Mouse (Mus musculus) olfactory bulb, adult 2 months (tissue): ENCODE data around the gene Lmx1b. TPM values are rescaled to one million over a fixed set of nuclear protein-coding genes. Genes with fewer than 3 reads are reported as not detected.
A peak's percentile ranks its signal among the peaks of the same experiment; 100 is the strongest.

Source experiments
- H3K27ac ChIP-seq: fragments of 200-500 bp; 2 replicates; pipeline ENCODE4 v1.5.1; 2012; ENCODE audit warnings: low read depth, low read length; ENCODE audit not compliant: insufficient read depth
- H3K4me1 ChIP-seq: fragments of 200-500 bp; 2 replicates; pipeline ENCODE4 v1.6.1; 2012; ENCODE audit warnings: low read length; ENCODE audit not compliant: control insufficient read depth, insufficient read depth
- H3K4me3 ChIP-seq: fragments of 200-500 bp; 2 replicates; pipeline ENCODE4 v1.5.1; 2012; ENCODE audit warnings: mild to moderate bottlenecking, low read depth, low read length, moderate library complexity; ENCODE audit not compliant: insufficient read depth
- CTCF ChIP-seq: fragments of 200-500 bp; IDR thresholded peaks from 2 replicates; pipeline ENCODE4 v1.5.1; 2012; ENCODE audit warnings: low read depth, mild to moderate bottlenecking, low read length, moderate library complexity; ENCODE audit not compliant: insufficient read depth
- POLR2A ChIP-seq: fragments of 200-500 bp; IDR thresholded peaks from 2 replicates; pipeline ENCODE4 v1.6.1; 2012; ENCODE audit warnings: mild to moderate bottlenecking, low read depth, low read length, moderate library complexity; ENCODE audit not compliant: insufficient read depth
- WGBS: fragments of 180-500 bp; shearing (Covaris S2); methylation state at CpG from one replicate; pipeline ENCODE4 v1.1.7; 2018; 5-methylcytosine and 5-hydroxymethylcytosine counted together
- polyA plus RNA-seq: library from polyadenylated mRNA; stranded (reverse); fragments of >200 nt; gene quantifications from 2 replicates; pipeline ENCODE4 v1.2.4, GENCODE M21; 2012; ENCODE audit warnings: low replicate concordance; ENCODE audit not compliant: missing spikeins, insufficient read depth, insufficient read length

Lmx1b gene
- polyA plus RNA-seq, 1 experiment: not detected

DNA sequence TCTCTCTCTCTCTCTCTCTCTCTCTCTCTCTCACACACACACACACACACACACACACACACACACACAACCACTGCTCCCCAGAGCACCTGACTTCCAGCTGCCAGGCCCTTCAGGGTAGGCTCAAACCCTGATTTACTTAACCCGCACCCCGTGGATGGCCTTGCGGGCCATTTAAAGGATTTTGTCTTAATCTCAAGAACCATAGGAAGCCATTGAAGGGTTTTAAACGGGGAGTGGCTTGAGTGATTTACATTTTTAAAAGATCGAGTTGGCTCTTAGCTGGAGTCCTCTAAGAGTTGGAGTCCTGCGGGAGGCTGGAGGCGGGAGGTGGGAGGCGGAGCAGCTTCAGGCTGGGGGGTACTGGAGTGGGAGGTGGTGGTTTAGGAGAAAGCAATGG, 58.4 kb downstream of the Lmx1b start:
- no peak overlapping the region for H3K4me3 ChIP-seq
- 33% methylated on average over 8 of the region's 8 CpGs for WGBS
- peaks cover 23% of the 10 kb centered on the region for H3K4me1 ChIP-seq
- TF ChIP-seq CTCF (no peak), POLR2A (no peak)
- H3K27ac ChIP-seq: no peak overlapping the region

DNA sequence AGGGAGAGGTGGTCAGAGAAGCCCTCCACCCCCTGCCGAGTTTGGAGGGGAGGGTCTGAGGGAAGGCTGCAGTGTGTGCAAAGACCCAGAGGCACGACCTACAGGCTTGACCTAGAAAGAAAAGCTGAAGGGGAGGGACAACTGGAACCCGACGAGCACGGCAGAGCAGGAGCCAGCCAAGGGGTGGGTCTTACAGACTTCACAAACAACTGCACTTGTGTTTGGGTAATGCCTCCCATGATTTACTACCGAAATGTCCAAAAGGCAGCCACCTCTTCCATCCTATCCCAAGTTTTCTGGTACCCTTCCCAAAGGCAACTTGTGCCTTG, 58.9 kb downstream of the Lmx1b start:
- WGBS: 5% methylated on average over 6 of the region's 6 CpGs
- H3K4me3 ChIP-seq: no peak overlapping the region
- no peak overlapping the region for H3K27ac ChIP-seq
- peaks cover 23% of the 10 kb centered on the region for H3K4me1 ChIP-seq
- TF ChIP-seq CTCF: no peak
- no peak for TF ChIP-seq POLR2A

DNA sequence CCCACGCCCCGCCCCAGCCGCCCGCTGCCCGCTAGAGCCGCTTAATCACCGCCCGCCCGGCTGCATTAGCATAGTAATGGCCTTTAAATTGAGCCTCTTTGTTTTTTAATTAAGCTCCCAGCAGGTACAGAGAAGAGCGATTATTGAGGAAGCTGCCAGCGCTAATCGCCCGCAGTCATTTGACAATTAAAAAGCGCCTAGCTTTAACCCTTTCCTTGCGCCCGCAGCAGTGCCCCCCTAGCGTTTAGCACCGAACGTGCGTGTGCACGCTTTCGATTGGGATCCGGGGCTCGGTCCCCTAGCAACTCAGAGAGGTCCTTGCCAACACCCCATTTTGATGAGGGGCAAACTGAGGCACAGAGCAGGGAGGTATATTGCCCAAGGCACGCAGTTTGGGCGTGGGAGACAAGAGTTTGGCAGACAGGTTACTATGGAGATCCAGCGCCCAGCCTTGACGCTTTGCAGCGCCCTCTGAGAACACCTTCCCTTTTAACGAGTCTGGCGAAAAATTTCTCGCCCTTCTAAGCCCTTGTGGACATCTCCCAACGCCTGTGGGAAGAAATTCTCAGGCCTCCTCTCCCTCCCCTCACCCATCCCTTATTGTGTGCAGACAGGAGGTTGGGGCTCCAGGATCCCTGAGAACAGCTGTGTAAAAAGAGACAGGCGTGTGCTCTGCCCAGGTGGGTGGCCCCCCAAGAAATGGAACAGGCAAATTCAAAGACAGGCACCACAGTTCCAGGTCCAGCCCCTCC, 59.4 kb downstream of the Lmx1b start:
- TF ChIP-seq CTCF: no peak
- TF ChIP-seq POLR2A: no peak
- H3K4me3 ChIP-seq: peak overlapping the region; percentile 31
- 2% methylated on average over 34 of the region's 34 CpGs for WGBS
- no peak overlapping the region for H3K27ac ChIP-seq
- peaks cover 23% of the 10 kb centered on the region for H3K4me1 ChIP-seq

DNA sequence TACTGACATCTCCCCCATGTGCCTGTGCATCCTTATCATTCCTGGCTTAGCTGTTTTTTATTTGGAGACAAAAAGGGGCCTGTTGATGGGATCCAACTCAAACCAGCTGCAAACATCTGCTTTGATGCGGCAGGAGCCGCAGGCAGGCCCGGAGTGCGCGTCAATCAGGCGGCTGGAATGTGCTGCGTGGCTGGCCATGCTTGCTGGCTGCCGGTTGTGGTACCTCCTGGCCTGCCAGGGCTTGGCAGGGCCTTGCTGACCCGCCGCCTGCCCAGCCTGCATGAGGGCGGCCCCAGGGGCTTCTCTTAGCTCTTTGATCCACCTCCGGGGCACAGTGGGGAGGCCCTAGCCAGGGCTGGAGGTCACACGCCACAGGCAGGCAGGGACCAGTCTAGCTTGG, 64.9 kb downstream of the Lmx1b start:
- H3K4me3 ChIP-seq: no peak overlapping the region
- H3K27ac ChIP-seq: no peak overlapping the region
- H3K4me1 ChIP-seq: peaks cover 14% of the 10 kb centered on the region
- 73% methylated on average over 13 of the region's 13 CpGs for WGBS
- TF ChIP-seq POLR2A (no peak), CTCF (no peak)

DNA sequence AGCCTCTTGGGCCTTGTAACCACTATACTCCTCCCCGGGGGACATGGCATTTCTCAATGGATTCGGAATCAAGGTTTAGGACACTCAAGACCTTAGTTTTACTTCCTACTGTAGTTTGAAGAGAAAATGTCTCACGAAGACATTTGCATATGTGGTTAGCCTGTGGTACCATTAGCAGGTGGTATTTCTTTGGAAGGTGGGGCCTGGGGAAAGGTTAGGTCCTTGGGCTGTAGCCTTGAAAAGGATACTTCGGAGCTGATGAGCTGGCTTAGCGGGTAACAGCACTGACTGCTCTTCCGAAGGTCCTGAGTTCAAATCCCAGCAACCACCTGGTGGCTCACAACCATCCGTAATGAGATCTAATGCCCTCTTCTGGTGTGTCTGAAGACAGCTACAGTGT, 67.2 kb downstream of the Lmx1b start:
- 97% methylated on average over 7 of the region's 7 CpGs for WGBS
- TF ChIP-seq POLR2A (no peak), CTCF (no peak)
- Histone ChIP-seq H3K4me3 (no peak overlapping the region), H3K4me1 (peaks cover 12% of the 10 kb centered on the region), H3K27ac (no peak overlapping the region)

DNA sequence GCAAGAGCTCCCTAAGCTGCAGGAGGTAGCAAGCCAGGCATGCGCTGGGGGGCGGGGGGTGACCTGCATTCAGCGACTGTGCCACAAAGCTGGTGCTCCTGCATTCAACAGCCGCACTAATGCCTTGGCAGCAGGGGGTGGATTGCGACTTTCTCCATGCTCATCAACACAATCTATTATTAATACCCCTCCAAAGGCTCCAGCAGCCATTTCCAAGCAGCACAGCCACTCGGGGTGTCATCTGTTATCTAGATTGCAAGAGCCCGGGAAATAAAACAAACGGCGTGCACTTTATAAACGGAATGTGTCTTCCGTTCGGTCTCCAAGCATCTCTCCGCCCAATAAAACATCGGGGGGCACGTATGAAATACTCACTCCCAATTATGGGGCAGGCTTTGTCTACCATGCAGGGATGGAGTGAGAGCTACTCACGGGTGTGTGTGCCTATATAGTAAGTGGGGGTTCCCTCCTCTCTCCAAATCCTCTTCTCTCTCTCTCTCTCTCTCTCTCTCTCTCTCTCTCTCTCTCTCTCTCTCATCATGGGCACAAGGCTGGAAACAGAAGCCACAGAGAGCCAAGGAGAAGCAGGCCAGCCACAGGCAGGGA, 69.0 kb downstream of the Lmx1b start:
- no peak overlapping the region; the same call in 1 of the 2 replicates for H3K27ac ChIP-seq
- H3K4me1 ChIP-seq: peaks cover 12% of the 10 kb centered on the region
- TF ChIP-seq POLR2A (no peak), CTCF (no peak)
- H3K4me3 ChIP-seq: peak overlapping the region; percentile 2; the same call in 1 of the 2 replicates
- 18% methylated on average over 16 of the region's 16 CpGs for WGBS

DNA sequence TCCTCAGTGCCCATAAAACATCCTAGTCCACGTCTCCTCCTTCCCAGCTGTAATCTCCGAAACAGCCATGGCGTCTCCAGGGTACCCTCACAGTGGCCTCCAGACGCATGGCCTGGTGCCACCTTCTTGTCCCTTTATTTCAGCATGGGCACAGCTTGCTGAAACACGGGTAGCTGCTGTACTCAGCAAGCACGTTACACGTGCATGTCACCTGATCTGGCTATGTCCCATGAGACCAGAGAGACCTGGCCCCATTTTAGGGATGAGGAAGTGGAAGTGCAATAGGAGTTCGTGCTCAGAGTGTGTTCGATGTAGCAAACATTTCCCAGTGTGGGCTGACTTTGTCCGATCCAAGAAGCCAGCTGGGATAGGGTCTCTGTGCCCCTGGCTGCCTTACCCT, 70.6 kb downstream of the Lmx1b start:
- no peak overlapping the region for H3K27ac ChIP-seq
- H3K4me3 ChIP-seq: no peak overlapping the region
- peaks cover 15% of the 10 kb centered on the region for H3K4me1 ChIP-seq
- no peak for TF ChIP-seq CTCF
- 78% methylated on average over 10 of the region's 10 CpGs for WGBS

DNA sequence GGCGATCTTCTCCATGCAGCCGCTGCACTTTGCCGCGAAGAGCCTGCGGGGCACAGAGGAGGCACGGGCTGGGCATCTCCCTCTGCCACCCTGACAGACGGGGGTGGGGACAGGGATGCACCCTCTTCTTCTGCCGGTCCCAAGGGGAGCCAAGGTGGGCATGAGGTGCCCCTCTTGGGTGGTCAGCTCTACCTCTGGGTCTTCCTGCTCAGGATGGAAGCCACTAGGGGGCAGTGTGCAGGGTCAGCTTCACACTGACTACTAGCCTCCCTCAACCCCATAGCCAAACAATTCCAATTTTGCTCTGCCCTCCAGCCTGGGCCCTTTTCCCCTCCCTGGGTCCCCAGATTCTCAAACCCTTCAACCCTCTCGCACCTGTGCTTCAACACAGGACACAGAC, 71.1 kb downstream of the Lmx1b start:
- Histone ChIP-seq H3K4me1 (peaks cover 15% of the 10 kb centered on the region), H3K4me3 (no peak overlapping the region), H3K27ac (no peak overlapping the region)
- TF ChIP-seq POLR2A: no peak
- peak; percentile 52; the same call in 1 of the 2 replicates for TF ChIP-seq CTCF
- WGBS: 38% methylated on average over 9 of the region's 9 CpGs

DNA sequence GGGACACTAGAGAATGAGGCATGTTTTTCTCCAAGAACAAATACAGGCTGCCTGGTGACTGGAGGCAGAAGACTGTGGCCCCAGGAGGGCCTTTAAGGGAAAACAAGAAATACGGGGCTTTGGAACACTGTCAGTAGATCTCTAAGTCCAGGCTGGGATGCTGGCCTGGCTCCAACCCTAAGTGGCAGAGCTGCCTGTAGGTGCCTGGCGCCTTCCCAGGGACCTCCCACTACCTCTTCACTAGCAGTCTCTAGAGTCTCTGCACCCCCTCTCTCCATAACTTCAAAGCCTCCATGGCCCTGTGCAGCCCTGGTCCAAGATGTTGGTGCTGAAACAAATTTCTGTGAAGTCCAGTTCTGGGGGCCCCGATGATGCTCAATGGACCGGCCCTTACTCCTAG, 74.4 kb downstream of the Lmx1b start:
- Histone ChIP-seq H3K4me3 (no peak overlapping the region), H3K27ac (no peak overlapping the region), H3K4me1 (peaks cover 4% of the 10 kb centered on the region)
- WGBS: 60% methylated on average over 4 of the region's 4 CpGs
- no peak for TF ChIP-seq CTCF

DNA sequence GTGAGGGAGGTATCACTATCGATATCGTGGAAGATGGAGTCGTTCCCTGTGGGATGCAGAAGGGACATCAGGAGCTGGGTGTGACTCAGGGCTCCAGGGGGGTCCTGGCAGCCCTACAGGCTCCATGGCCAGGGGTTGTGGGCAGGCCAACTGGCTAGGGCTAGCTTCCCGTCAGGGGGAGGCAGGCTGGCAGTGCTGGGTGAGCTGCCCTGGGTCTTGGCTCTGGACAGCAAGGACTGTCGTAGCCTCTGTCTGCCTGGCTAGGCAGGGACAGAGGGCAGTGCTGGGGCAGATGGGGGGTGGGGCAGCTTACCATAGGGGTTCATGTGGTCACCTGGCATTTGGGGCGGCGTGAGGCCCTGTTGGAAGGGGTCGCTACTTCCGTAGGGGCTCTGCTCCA, 75.6 kb downstream of the Lmx1b start:
- Histone ChIP-seq H3K27ac (no peak overlapping the region), H3K4me1 (peaks cover 3% of the 10 kb centered on the region; the same call in 1 of the 2 replicates), H3K4me3 (no peak overlapping the region)
- TF ChIP-seq POLR2A: no peak
- TF ChIP-seq CTCF: no peak
- WGBS: 86% methylated on average over 9 of the region's 9 CpGs
